Mouse (Mus musculus) T-helper 1 cell (primary cell): ENCODE data around the gene Six1.
"Not testable (repeated sequence)": the region's sequence is repeated elsewhere in the genome, so short reads cannot be mapped to it uniquely, and the experiment has no call there.

ENCODE experiments used
- in situ Hi-C: fragments of 300-600 bp; cut with MboI, MseI; formaldehyde crosslinking; loops from one replicate; pipeline ENCODE4 v1.15.1; 2025; ENCODE audit warnings: high pct_unique_total_duplicates

Gene Six1

DNA sequence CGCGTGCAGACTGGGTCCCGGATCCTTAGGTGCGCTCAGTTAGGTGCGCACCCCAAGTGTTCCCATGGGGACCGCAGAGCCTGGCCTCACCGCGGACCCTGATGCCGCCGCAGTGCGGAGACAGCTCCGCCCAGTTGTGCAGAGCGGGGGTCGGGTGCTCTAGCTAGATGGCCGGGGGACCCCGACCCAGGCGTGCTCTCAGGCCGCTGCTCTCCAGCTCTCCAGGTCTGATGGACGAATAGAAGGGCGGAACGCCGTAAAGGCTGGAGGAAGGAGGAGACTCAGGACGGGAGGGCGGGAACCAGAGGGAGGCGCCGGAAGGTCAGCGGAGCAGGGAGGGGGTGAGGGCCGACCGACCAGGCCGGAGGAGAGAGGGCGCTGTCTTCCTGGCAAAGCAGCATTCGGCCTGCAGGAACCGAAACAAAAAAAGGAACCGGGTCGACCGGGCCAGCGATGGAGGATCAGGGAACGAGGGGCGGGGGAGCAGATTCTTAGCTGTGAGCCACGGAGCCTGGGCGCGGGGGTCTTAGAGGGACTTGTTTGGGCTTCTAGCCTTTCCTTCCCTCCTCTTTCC lies at the start of gene Six1:
Gene Six1, minus strand, starts transcription at position 220 of the 574 bp plus-strand sequence.
- in situ Hi-C loops, result loop anchor here (5.0 kb wide), 1 partner anchor 59 kb away; the partner anchor contains the start of gene Six4

DNA sequence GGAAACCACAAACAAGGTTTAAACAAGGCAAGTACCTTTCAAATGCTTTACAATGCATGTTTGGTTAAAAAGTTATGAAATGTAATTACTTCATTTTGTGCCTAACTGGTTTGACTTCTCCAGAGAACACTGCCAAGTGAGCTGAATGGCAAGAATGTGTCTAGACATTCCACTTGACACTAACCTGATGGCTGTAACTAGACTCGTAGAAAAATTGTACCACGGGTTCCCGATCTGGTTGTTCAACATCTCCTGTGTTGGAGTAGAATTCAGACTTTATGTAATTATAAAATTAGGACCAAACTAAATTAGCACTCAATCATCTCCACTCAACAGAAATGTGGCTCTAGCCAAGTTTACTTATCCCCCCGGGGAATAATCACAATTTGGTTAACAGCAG lies 44.9 kb upstream of the Six1 start:
- in situ Hi-C loops, result loop anchor here (10.0 kb wide), 1 partner anchor 1186 kb away; no protein-coding TSS in a partner anchor

DNA sequence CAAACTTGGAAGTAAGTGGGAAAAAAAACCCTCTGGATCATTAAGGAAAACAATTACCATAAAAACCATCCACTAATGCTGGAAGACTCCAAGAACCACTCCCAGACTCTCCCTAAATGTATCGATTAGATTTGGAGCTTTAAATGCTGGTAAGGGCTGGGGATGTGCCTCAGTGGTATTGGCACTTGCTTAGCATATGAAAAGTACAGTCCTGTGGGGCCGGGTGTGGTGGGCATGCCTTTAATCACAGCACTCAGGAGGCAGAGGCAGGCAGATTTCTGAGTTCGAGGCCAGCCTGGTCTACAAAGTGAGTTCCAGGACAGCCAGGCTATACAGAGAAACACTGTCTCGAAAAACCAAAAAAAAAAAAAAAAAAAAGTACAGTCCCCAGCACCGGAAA lies 42.5 kb upstream of the Six1 start:
- in situ Hi-C loops, result loop anchor here (10.0 kb wide), 1 partner anchor 1189 kb away; no protein-coding TSS in a partner anchor

DNA sequence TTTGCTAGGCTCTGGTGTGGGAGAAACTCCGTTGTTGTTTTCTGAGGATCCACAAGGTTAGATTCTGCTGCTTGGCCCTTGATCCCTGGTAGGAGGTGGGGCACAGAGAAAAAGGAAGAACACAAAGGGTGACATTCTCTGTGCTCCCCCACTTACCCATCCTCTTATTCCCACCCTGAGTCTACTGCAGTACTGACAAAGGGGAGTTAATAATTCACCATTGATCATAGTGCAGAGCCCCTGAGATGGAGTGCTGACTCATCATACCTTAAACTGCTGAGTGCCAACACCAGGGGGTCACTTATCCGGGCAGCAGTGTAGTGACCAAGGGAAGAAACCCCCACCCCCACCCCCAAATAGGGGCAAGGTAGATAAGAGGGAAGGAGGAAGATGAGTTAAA lies 40.9 kb upstream of the Six1 start:
- in situ Hi-C loops, result loop anchor here (10.0 kb wide), 1 partner anchor 1190 kb away; no protein-coding TSS in a partner anchor

DNA sequence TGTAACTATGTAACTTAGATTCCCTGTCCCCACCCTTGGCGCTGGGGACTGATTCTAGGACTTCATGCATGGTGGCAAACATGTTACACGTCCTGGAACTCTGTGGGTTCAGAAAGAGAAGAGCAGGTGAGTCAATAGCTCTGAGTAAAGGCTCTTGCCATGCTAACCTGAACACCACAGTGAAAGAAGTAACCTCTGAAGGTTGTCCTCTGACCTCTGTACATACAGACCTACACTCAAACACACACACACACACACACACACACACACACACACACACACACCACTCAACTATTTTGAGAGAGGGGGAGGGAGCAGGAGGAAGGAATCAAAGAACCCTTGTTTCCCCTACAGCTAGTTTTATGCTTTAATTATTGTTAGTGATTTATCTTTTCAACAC lies 40.5 kb upstream of the Six1 start:
- in situ Hi-C loops, result loop anchor here (10.0 kb wide), 1 partner anchor 1191 kb away; no protein-coding TSS in a partner anchor

DNA sequence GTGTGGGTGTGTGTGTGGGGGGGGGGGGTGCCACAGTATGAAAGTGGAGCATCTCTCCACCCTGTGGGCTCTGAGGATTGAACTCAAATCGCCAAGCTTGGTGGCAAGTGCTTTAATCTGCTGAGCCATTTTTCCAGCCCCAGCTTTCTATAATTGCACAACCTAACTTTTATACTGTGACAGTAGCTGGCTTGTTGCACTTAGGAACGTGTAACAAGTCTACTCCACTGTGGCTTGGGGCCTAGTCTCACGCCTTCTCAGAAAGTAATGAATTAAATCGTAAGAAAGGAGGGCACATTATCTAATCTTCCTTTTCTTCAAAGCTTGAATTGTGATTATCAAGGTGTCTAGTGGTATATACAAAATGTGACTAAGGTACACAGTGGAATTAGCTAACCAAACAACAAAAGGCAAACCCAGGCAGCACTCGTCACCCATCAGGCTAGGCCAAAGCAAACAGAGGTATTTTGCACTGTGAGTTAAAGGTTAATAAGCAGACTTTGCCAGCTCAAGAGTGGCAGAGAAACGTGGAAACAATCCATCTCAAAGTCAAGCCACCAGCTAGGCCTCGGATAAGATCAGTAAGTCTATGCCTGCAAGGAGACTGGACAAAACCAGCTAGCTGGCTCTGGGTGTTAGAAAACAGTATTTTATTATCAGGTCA lies 37.1 kb upstream of the Six1 start:
- in situ Hi-C loops, result loop anchor here (10.0 kb wide), 1 partner anchor 1194 kb away; no protein-coding TSS in a partner anchor

DNA sequence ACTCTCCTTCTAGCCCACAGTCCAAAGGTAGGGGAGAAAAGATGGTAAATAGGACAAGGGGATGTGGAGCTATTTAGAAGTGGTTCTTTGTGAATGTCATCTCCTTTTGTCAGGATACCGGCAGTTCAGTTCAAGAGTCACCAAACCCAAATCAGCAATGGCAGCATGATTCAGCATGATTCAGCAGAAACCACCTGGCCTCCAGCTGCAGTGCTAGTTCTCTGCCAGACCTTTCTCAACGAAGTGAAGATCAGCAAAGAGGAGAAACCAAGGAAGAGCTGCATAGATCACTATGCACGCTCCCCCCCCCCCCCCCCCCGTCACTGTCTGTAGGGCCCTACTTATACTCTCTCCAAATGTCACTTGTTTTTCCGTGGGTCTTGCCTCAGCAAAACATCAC lies 35.2 kb upstream of the Six1 start:
- in situ Hi-C loops, result no loop called here

DNA sequence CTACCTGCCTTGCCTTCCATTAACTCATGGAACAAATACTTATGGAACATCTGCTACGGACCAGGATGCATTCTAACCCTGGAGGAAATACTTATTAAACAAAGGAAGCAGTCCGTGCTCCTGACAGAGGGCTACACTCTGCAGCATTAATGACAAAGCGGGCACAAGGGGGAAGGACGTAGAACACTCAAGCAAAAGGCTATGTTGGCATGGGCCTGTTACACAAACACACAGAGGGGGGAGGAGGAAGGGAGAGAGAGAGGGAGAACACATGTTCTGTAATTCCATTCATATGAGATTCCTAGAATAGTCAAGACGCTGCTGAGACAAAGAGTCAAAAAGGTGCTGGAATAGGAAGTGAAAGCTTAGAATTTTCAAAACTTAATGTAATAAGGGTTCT lies 34.8 kb upstream of the Six1 start:
- in situ Hi-C loops, result no loop called here

DNA sequence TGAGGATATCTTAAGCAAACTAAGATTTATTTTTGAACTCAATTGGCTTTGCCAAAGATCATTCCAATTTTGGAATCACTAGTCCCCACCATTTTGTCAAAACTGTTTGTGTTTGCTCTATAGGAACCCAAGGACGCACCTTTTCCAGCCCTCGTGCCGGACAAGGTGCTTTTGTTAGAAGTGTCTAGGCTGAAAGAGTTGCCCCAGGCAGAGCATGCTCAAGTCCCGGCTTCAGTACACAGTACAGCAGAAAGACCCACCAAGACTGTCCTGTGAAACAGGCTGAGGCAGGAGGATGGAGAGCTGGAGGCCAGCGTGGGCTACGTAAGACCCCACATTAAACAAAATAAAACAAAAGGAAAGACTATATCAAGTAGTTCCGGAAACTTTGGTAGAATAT lies 33.4 kb upstream of the Six1 start:
- in situ Hi-C loops, result no loop called here

DNA sequence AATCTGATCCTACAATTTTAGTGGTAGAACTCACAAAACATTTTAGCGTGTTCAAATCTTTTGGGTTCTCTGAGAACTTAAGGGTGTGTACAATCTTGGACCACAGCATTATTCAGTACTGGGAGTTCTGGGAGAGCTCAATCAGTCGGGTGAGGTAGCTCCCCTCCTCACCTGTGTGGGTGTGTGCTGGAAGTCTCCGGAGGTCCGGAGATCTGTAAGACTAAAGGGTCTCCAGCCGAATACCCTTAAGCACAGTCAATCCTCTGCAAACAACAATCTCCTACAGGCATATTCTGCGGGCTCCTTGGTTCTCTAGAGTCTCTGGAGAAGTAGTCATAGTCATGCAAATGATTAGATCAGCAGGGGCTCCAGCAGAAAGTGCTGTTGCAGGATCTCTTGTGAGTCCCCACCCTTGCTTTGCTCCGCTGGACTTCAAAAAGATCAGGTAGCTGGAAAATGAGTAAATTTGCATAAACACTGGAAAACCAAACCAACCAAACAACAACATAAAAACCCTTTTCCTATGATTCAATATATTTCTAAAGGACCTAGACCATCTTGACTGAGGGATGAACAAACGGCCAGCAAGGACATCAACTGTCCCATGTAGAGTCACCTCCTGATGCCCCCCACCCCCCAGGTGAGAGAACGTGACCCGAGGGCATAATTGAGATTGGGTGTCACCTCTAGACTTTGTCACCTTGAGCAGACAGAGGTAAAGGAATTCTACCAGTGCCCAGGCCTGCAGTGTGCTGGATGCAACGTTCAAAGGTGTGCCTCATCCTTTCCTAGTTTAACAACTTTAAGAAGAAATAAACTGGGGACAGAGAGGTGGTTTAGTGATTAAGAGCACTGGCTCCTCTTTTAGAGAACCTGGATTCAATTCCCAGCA lies 32.3 kb upstream of the Six1 start:
- in situ Hi-C loops, result no loop called here

DNA sequence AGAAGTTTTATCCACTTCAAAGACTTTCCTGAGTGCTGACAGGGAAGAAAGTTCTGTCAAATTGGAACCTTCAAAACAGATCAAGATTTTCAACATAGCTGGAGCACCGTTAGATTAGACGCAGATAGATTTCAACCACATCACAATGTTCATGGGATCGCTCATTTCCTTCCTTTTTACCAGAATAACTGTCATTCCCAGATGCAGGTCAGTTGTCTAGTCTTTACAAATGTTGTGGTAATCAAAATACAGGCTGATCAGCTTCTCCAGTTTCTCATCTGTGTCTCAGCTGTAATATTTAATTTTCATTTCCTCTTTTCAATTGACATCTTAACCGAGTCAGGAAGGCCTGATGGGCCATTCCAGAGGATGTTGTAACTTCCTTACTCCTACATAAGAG lies 30.1 kb upstream of the Six1 start:
- in situ Hi-C loops, result no loop called here

DNA sequence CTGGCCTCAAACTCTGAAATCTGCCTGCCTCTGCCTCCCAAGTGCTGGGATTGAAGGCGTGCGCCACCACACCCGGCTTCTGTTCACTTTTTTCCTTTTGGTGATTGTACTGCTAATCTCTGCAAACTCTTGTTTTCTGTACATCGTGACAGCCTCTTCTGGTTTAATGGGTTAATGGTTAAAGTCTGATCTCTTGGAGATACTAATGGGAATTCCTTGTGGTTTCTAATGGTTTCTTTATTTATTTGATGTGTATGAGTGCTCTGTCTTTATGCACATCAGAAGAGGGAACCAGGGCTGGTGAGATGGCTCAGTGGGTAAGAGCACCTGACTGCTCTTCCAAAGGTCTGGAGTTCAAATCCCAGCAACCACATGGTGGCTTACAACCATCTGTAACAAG lies 28.1 kb upstream of the Six1 start:
- in situ Hi-C loops, result not testable (repeated sequence)

DNA sequence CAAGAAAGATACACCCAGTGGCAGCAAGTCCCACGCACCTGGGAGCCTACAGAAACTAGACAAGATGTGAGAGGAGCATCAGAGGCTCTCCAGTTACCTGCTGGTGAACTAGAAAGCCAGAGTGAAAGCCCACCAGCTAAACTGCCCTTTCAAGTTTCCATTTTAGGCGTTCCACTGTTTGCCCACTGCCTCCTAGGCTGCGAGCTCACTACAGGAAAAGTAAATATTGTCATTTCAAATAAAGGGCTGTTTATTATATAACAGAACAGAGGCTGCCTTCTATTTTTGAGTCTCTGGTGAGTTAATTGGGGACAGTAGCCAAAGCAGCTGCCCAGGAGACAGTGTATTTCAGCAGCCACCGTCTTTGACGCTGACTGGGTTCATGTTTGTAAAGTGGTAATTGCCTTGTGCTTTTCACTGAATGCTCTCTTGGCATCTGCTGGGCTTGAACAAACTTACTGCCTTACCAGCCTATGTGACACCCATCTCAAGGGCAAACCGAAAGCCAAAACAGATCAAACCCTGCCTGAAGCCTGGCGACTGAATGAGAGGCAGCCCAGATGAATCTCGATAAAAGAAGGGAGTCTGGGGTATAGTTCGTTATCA lies 7.2 kb upstream of the Six1 start:
- in situ Hi-C loops, result no loop called here

DNA sequence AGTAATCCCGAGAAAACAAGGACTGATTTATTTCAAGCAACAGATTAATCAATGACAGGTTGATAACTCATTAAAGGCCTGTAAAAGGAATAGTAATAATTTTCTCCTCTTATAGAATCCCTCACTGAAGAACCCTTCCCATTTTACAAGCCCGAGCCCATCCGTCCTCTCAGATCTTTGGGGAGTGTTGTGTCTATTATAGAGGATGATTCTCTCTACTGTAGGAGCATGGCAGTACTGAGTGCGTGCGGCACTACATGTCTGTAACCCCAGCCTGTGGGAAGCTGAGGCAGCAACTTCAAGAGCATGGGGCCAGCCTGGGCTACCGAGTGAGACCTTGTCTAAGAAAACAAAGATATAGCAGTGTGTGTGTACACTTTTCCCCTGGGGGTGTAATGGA lies 3.8 kb upstream of the Six1 start:
- in situ Hi-C loops, result no loop called here

DNA sequence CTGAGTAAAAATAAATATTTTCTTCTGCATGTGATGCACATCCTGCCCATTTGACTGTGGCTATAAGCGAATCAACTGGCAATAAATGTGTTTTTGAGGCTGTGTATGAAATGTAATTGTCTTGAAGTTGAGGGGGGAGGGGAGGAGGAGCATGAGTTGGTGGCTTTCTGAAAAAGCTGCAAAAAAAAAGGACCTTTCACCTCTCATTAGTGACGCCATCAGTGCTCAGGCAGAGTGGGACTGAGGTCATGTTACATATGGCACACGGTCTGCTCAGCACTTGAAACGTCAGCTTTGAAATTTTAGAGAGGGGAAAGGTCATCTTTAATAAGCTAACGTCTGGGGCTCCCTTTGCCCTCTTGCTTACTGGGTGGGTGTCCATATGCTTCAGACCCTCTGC lies 1.8 kb upstream of the Six1 start:
- in situ Hi-C loops, result no loop called here

DNA sequence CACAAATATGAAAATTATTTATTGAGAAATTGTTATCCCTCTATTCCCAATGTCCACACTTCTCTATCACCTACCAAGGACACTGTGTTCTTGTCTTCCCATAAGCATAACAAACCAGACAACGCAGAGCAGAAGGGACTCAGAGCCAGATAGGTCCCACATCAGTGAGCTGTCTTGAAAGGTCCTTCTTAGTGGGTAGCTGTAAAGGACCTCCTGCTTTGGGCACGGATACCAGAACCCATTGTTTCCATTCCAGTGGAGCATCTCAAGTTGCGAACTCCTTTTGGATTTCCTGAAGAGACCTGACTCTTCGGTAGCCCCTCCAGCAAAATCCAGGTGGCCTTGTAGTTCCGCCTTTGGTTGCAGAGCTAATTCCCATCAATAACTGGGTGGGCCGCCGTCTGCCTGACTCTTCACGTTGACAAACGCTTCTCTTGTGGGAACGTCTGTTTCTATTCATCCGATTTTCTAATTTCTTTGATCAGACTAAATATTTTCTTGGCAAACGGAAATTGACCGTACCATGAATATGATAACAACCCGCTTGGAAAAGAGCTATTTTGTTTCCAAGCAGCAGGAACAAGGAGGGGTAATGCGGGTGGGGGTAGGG lies 994 bp upstream of the Six1 start:
- in situ Hi-C loops, result loop anchor here (5.0 kb wide), 1 partner anchor 58 kb away; the partner anchor contains the start of gene Six4

DNA sequence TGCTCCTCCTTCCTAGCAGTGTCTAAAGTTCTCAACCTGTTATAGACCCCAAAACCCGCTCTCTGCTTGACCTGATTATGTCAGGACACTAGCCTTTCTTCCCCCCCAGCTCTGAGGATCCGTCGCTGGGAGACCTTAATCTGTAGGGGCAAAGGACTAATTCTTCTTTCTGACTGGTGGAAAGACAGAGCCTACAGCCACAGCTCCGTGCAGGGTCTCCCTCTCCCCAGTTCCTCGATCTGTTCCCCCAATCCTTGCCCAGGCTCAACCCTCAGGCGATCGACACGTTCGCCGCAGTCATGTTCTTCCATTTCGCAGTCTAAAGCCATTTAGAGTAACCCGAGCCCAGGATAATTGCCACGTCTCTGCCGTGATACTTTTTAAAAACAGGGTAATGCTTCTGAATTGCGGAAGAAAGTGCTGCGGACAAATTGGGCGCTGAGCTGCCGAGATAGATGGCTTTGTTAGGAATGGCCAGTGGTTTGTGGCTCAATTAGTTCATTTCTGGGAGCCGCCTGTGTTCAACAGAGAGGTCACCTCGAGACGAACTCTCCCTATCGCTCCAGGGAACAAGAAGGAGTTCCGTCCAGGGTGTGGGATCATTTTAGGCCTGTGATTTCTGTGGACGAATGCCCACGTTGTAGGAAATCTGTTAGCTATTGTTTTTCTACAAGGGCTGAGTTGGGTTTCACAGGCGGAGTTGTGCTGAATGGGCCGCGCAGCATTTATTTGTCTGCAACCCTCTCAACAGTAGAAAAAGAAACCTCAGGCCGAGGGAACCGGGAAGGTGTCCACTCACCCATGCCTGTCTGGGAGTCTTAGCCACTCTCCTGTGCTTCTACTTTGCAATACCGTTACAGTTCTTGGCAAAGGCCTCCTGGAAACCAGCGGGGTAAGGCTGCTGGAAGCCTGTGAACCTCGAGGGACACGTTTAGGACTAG lies 766 bp downstream of the Six1 start:
- in situ Hi-C loops, result loop anchor here (5.0 kb wide), 1 partner anchor 59 kb away; the partner anchor contains the start of gene Six4

DNA sequence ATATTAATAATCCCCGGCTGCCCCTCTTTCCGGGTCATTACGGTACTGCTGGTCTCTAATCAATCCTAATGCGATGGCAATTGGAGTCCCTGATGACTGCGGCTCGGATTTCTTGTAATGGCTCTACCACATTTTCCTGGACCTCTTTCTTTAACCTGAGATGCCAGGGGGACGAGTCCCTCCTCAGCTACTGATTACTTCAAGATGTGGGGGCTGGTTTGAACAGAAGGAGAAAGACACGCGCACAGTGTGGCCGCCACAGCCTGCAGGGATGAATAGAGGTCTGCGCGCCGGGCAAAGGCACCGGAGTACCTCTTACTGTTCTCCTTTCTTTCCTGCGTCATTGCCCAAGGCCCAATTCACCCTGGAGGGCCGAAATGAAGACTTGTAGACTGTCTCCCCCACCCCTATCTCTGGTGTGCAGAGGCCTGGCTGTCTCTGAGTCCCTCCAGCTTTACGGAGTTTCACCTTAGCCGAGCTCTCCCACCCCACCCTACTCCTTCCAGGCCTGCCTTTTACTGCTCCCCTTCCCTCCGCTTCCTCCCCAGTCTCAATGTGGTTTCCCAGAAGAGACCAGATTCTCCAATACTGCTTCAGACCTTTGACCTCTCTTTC lies 1.5 kb downstream of the Six1 start:
- in situ Hi-C loops, result loop anchor here (5.0 kb wide), 1 partner anchor 60 kb away; the partner anchor contains the start of gene Six4

DNA sequence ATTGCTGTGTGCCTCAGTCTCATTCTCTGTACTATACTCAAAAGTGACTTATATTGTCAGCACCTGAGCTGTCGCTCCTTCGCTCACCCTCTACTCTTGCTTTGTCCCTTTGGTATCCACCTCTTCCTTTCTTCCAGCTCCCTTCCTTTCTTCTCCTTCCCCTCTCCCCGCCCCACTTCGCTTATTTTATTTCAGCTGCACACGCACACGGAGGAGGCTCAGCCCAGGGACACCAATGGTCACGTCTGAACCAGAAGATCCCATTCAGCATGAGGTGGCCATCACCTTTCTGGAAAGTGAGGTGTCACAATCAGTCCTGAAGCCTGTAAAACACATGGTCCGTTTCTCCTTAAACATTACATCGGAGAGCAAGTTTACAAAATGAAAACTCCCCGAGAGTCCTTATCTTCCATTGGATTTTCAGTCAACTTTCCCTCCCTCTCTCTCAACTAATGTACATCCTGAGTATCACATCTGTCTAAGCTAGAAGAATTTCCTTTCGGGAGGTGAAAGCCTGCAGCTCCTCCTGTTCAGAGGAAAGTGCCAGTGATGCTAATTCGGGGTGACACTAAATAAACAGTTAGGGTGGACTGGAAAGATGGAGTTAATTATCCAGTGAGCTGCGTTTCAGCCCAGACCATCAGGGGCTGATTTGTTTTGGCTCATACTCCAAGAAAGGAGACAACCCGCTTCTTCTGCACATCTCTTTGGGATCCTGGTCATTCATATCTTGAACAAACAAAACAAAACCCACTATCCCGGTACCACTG lies 2.7 kb downstream of the Six1 start:
- in situ Hi-C loops, result loop anchor here (5.0 kb wide), 1 partner anchor 61 kb away; the partner anchor contains the start of gene Six4
